Mouse (Mus musculus) limb, embryonic 13.5 days (tissue): ENCODE data around the gene Ift88. TPM values are rescaled to one million over a fixed set of nuclear protein-coding genes. Genes with fewer than 3 reads are reported as not detected.

Experiments used
- ATAC-seq: fragments of 200-750 bp; cut with Nextera tagmentation; 2 replicates; pipeline ENCODE4 v1.8.0; 2017; ENCODE audit warnings: low read depth, moderate number of reproducible peaks, moderate TSS enrichment; ENCODE audit not compliant: low FRiP score
- H3K27ac ChIP-seq: fragments of 300-500 bp; sonication (generic); 2 replicates; pipeline ENCODE4 v1.5.1; 2015; ENCODE audit warnings: inconsistent platforms, mild to moderate bottlenecking, moderate library complexity
- H3K27me3 ChIP-seq: fragments of 300-500 bp; sonication (generic); 2 replicates; pipeline ENCODE4 v1.6.1; 2015; ENCODE audit warnings: mild to moderate bottlenecking, inconsistent platforms
- H3K36me3 ChIP-seq: fragments of 300-500 bp; sonication (generic); 2 replicates; pipeline ENCODE4 v1.6.1; 2015; ENCODE audit warnings: inconsistent platforms, mild to moderate bottlenecking, moderate library complexity
- H3K4me1 ChIP-seq: fragments of 300-500 bp; sonication (generic); 2 replicates; pipeline ENCODE4 v1.6.1; 2015; ENCODE audit warnings: inconsistent platforms
- H3K4me2 ChIP-seq: fragments of 300-500 bp; sonication (generic); replicated peaks from 2 replicates; pipeline ENCODE4 v1.6.1; 2015; ENCODE audit warnings: inconsistent platforms, mild to moderate bottlenecking, moderate library complexity
- H3K4me3 ChIP-seq: fragments of 300-500 bp; sonication (generic); 2 replicates; pipeline ENCODE4 v1.5.1; 2015; ENCODE audit warnings: moderate library complexity, mild to moderate bottlenecking, inconsistent platforms
- H3K9ac ChIP-seq: fragments of 300-500 bp; sonication (generic); 2 replicates; pipeline ENCODE4 v1.6.1; 2015; ENCODE audit warnings: mild to moderate bottlenecking, inconsistent platforms
- H3K9me3 ChIP-seq: fragments of 300-500 bp; sonication (generic); 2 replicates; pipeline ENCODE4 v1.6.1; 2016; ENCODE audit warnings: inconsistent platforms
- WGBS: fragments of 180-500 bp; shearing (Covaris S2); methylation state at CpG from one replicate; pipeline ENCODE4 v1.1.7; 2015; 5-methylcytosine and 5-hydroxymethylcytosine counted together
- polyA plus RNA-seq: library from polyadenylated mRNA; unstranded; fragments of >200 nt; fragmentation: Nextera tagmentation; extraction: Ambion mirVana; gene quantifications from 2 replicates; pipeline ENCODE4 v1.2.1, GENCODE M21; 2015

Ift88 gene
- 19.0 and 21.5 TPM in 2 replicates for polyA plus RNA-seq

DNA sequence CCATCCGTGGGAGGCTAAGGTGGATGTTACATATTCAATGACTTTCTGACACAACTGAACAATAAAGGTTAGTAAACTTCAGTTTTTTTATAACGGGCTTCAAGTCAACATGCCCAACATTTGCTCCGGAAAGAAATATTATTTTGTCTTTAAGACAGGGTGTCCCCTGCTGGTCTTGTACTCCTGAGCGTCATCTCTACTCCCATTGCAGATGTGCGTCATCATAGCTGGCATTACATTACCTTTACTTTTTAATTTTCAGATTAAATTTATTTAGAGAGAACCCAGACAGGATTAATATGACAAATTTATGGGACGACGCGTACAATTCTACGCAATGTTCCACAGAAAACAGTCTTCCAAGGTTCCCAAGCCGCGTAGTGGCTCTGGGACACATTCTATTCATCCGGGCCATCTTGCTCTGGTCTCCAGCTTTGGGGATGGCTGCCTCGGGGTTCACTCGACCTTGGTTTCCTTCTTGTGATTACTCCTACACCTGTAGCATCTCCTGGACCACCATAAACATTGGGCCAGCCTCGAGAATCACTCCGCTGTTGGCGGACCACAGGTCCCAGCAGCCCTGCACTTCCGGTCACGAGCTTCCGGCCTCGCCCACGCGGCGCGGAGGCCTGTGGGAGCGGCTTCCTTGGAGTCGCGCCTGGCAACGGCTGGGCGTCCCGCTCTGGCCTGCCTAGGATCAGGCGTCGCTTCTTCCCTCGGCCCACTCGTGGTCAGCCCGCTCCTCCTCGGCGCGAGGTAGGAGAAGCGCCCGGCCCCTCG lies at the start of gene Ift88:
Gene Ift88, plus strand, starts transcription at position 631 of the 780 bp plus-strand sequence.
- Histone ChIP-seq H3K4me1 (peaks cover 11% of the 10 kb centered on the region), H3K9me3 (no peaks in the 10 kb centered on the region), H3K9ac (peak within 1 kb of the TSS; percentile 87), H3K4me3 (peak within 1 kb of the TSS; percentile 97), H3K27me3 (peaks cover 2% of the 10 kb centered on the region; the same call in 1 of the 2 replicates), H3K36me3 (no peaks in the 10 kb centered on the region), H3K4me2 (peak within 1 kb of the TSS; percentile 76), H3K27ac (peak within 1 kb of the TSS; percentile 28)
- WGBS, result 4% methylated on average over 37 of the region's 42 CpGs
- ATAC-seq, result peak; percentile 98

DNA sequence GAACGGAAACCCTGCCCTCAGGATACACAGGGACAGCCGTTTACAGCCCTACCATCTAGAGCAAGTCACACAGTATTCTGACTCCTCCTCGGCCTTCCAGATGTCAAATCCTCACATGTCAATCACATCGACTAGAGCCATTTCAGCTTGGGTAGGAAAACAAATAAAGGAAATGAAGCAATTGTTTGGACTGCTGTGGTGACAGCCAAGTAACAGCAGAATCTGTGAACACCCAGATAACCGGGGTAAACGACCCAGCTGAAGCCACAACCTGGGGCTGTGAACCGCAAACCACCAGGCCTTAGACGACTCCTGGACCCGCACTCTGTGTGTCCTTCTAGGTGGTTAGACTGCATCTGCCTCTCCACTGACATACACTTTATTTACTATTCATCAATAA lies 48.7 kb upstream of the Ift88 start:
- H3K9me3 ChIP-seq, result no peaks in the 10 kb centered on the region
- H3K4me2 ChIP-seq, result no peak overlapping the region
- no peaks in the 10 kb centered on the region for H3K36me3 ChIP-seq
- no peak overlapping the region for H3K4me3 ChIP-seq
- no peak overlapping the region for H3K27ac ChIP-seq
- H3K27me3 ChIP-seq, result no peaks in the 10 kb centered on the region
- 83% methylated on average over 9 of the region's 9 CpGs for WGBS
- no peak overlapping the region for H3K9ac ChIP-seq
- no peak for ATAC-seq
- H3K4me1 ChIP-seq, result no peaks in the 10 kb centered on the region

GRCm38 (mm10) chr14:57376016-57376415 lies 47.8 kb upstream of the Ift88 start:
- H3K9ac ChIP-seq, result no peak overlapping the region
- no peaks in the 10 kb centered on the region for H3K9me3 ChIP-seq
- H3K4me1 ChIP-seq, result no peaks in the 10 kb centered on the region
- 64% methylated on average over 8 of the region's 8 CpGs for WGBS
- H3K27me3 ChIP-seq, result no peaks in the 10 kb centered on the region
- no peaks in the 10 kb centered on the region for H3K36me3 ChIP-seq
- ATAC-seq, result no peak
- H3K27ac ChIP-seq, result no peak overlapping the region
- H3K4me3 ChIP-seq, result no peak overlapping the region
- no peak overlapping the region for H3K4me2 ChIP-seq

GRCm38 (mm10) chr14:57376956-57377355 lies 46.9 kb upstream of the Ift88 start:
- Histone ChIP-seq H3K4me3 (no peak overlapping the region), H3K27ac (no peak overlapping the region), H3K9ac (no peak overlapping the region), H3K4me1 (no peaks in the 10 kb centered on the region), H3K9me3 (no peaks in the 10 kb centered on the region), H3K27me3 (no peaks in the 10 kb centered on the region), H3K36me3 (no peaks in the 10 kb centered on the region), H3K4me2 (no peak overlapping the region)
- ATAC-seq, result no peak
- 77% methylated on average over 9 of the region's 9 CpGs for WGBS

DNA sequence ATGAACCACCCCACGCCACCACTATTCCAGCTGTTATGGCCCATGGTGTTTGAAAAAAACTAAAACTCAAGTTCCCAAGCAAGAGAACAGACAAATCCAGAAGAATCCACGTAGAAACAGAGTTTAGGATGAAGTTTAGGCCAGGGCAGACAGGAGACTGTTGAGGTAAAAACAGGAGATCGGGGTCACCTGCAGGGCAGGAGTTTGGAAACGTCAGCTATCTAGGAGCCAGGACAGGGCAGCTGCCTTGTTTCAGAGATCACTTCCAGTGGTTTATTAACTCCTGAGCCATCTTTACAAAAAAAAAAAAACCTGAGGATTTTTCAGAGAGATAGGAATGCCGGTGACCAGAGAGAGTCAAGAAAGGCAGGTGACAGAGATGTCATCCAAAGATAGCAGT lies 46.3 kb upstream of the Ift88 start:
- Histone ChIP-seq H3K9me3 (no peaks in the 10 kb centered on the region), H3K4me1 (no peaks in the 10 kb centered on the region), H3K27me3 (no peaks in the 10 kb centered on the region), H3K36me3 (no peaks in the 10 kb centered on the region), H3K4me2 (no peak overlapping the region), H3K9ac (no peak overlapping the region), H3K4me3 (no peak overlapping the region), H3K27ac (no peak overlapping the region)
- WGBS, result 83% methylated on average over 5 of the region's 5 CpGs
- ATAC-seq, result no peak

DNA sequence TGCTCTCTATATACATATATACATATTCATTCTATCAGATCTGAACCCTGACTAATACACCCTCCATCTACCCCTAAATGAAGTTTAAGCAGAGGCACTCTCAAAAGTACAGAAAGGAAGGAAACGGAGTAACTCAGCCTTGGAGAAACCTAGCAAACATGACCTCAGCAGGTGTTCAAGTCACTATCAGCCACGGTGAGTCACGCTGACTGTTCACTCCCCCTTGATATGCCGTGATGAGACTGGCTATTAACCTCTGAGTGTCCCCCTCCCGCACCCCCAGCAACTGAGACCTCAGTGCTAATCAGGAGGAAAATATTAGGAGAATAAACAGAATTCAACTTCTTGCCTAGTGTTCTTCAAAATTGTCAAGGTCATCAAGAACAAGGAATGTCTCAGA lies 38.2 kb upstream of the Ift88 start:
- peaks cover 13% of the 10 kb centered on the region for H3K4me1 ChIP-seq
- no peak for ATAC-seq
- no peak overlapping the region for H3K9ac ChIP-seq
- no peaks in the 10 kb centered on the region for H3K27me3 ChIP-seq
- 91% methylated on average over 5 of the region's 5 CpGs for WGBS
- no peak overlapping the region for H3K27ac ChIP-seq
- H3K36me3 ChIP-seq, result no peaks in the 10 kb centered on the region
- no peak overlapping the region for H3K4me2 ChIP-seq
- H3K9me3 ChIP-seq, result no peaks in the 10 kb centered on the region
- H3K4me3 ChIP-seq, result no peak overlapping the region

GRCm38 (mm10) chr14:57386758-57387561 lies 36.9 kb upstream of the Ift88 start:
- no peaks in the 10 kb centered on the region for H3K27me3 ChIP-seq
- no peaks in the 10 kb centered on the region for H3K9me3 ChIP-seq
- H3K27ac ChIP-seq, result no peak overlapping the region
- peaks cover 13% of the 10 kb centered on the region for H3K4me1 ChIP-seq
- WGBS, result 43% methylated on average over 14 of the region's 14 CpGs
- no peak overlapping the region for H3K9ac ChIP-seq
- H3K4me2 ChIP-seq, result no peak overlapping the region
- no peak for ATAC-seq
- H3K4me3 ChIP-seq, result no peak overlapping the region
- H3K36me3 ChIP-seq, result no peaks in the 10 kb centered on the region

- no peak overlapping the region for H3K27ac ChIP-seq
- H3K9ac ChIP-seq, result no peak overlapping the region
- ATAC-seq, result no peak
- no peaks in the 10 kb centered on the region for H3K9me3 ChIP-seq
- WGBS, result 64% methylated on average over 4 of the region's 4 CpGs
- no peaks in the 10 kb centered on the region for H3K27me3 ChIP-seq
- no peaks in the 10 kb centered on the region for H3K36me3 ChIP-seq
- no peak overlapping the region for H3K4me3 ChIP-seq
- peaks cover 17% of the 10 kb centered on the region for H3K4me1 ChIP-seq
- H3K4me2 ChIP-seq, result no peak overlapping the region
These were observed 32.2 kb upstream of the Ift88 start for GRCm38 (mm10) chr14:57391621-57392020.

DNA sequence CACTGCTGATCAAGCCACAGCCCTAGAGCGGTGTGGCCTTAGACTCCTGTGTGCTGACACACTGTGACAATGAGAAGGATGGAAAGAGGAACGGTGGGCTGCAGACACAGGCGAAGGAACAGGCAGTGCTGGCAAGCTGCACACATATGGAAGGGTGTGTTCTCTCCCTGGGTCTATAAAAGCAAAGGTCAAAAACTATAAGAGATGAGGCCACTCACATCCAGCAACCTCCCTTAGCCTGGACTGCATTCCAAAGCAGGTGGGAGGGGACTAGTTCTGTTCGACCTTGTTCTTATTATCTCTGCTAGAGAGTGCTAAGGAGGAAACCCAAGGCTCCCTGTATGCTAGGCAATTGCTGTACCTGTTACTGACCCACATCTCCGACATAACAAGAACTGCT lies 31.6 kb upstream of the Ift88 start:
- Histone ChIP-seq H3K4me1 (peaks cover 12% of the 10 kb centered on the region), H3K4me3 (no peak overlapping the region), H3K9ac (no peak overlapping the region), H3K4me2 (no peak overlapping the region), H3K27me3 (no peaks in the 10 kb centered on the region), H3K9me3 (no peaks in the 10 kb centered on the region), H3K36me3 (no peaks in the 10 kb centered on the region), H3K27ac (no peak overlapping the region)
- WGBS, result 64% methylated on average over 5 of the region's 5 CpGs
- no peak for ATAC-seq

DNA sequence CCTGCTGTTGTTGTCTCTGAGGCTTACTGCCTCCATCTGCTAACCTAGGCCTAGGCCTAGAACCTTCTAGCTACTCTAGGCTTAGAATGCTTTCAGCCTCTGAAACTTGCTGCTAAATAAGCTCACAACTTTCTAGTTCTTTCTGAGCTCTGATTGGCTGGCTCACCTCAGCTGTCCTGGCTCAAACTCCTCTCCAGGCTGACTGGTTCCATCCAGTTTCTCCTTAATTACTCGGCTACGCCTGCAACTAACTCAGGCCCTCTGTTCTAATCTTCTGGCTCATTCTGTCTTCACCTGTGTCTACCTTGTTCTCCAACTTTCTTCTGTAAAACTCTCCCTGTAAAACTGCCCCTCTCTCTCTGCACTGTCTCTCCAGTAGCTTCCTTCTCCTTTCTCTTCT lies 28.4 kb upstream of the Ift88 start:
- H3K9me3 ChIP-seq, result no peaks in the 10 kb centered on the region
- no peaks in the 10 kb centered on the region for H3K36me3 ChIP-seq
- 66% methylated on average over 2 of the region's 2 CpGs for WGBS
- H3K4me1 ChIP-seq, result 0 out of 2 replicates have a peak, but pooled peaks cover 14% of the 10 kb centered on the region
- no peak overlapping the region for H3K4me2 ChIP-seq
- H3K4me3 ChIP-seq, result no peak overlapping the region
- H3K27ac ChIP-seq, result no peak overlapping the region
- no peaks in the 10 kb centered on the region for H3K27me3 ChIP-seq
- no peak overlapping the region for H3K9ac ChIP-seq
- ATAC-seq, result no peak

GRCm38 (mm10) chr14:57397221-57397620 lies 26.6 kb upstream of the Ift88 start:
- Histone ChIP-seq H3K9me3 (no peaks in the 10 kb centered on the region), H3K4me2 (peak overlapping the region; percentile 81), H3K27me3 (no peaks in the 10 kb centered on the region), H3K4me3 (no peak overlapping the region), H3K27ac (no peak overlapping the region), H3K36me3 (no peaks in the 10 kb centered on the region), H3K9ac (no peak overlapping the region), H3K4me1 (0 out of 2 replicates have a peak, but pooled peaks cover 12% of the 10 kb centered on the region)
- 81% methylated on average over 5 of the region's 5 CpGs for WGBS
- ATAC-seq, result no peak

DNA sequence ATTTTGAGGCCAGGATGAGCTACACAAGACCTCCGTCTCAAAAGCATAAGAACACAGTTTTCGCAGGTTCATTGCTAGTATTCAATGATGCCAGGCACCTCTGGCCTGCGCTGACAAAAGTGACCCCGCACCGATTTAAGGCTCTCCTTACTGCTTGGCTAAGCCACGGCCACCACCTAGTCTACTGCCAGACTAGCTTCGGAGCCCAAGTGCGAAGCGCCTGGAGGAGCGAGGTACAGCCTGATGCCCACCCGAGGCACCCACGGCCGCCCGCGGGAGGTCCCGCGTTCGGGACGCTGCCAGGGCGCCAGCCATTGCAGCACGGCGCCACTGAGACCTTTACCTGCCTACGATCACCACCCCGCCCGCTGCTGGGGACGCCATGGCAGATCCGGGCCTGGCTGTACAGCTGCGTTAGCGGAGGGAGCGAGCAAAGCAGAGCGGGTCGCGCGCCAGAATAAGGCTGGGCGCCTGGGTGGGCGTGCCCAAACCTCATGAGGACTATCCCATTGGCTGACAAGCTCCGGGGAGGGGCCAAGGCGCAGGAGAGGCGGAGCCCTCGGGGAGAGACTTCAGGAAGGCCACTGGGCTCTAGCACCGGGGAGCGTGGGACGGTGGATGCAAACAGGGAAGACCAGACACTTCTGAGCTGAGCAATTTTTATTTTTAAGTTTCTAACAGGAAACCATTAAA lies 25.7 kb upstream of the Ift88 start, which contains the start of gene Cryl1:
Gene Cryl1, minus strand, starts transcription at position 465 of the 693 bp plus-strand sequence.
- Histone ChIP-seq H3K27me3 (no peaks in the 10 kb centered on the region), H3K36me3 (no peaks in the 10 kb centered on the region), H3K4me1 (0 out of 2 replicates have a peak, but pooled peaks cover 10% of the 10 kb centered on the region), H3K4me2 (peak within 1 kb of the TSS; percentile 81), H3K27ac (peak within 1 kb of the TSS; percentile 44; the same call in 1 of the 2 replicates), H3K4me3 (peak within 1 kb of the TSS; percentile 66), H3K9ac (peak within 1 kb of the TSS; percentile 83), H3K9me3 (no peaks in the 10 kb centered on the region)
- peak; percentile 99 for ATAC-seq
- 3% methylated on average over 43 of the region's 43 CpGs for WGBS
